Mouse (Mus musculus) bone marrow, adult 2 months (tissue): ENCODE measurements around the gene Rnf26.

ENCODE experiments used
- CTCF ChIP-seq: fragments of 200-500 bp; IDR thresholded peaks from 2 replicates; pipeline ENCODE4 v1.5.1; 2011; ENCODE audit warnings: low read length, control low read depth; ENCODE audit not compliant: control insufficient read depth, insufficient read depth
- POLR2A ChIP-seq: fragments of 200-500 bp; IDR thresholded peaks from 2 replicates; pipeline ENCODE4 v1.6.1; 2011; ENCODE audit warnings: low read depth, mild to moderate bottlenecking, control low read depth, low read length, borderline replicate concordance; ENCODE audit not compliant: control insufficient read depth

DNA sequence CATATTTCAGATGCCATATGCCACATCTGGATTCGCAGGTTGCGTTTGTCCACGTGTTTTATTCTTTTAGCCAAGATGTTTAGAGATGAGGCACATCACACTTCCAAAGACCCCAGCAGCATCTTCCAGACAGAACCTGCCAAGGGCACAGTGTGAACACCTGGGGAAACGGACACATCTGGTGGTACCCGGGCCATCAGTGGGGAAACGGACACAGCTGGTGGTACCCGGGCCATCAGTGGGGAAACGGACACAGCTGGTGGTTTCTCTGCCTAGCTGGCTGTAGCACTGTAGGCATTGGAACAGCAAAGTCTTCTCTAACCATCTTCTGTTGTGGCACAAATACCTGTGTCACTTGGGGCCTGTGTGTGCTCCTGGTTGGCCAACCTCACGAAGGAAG lies 17.5 kb downstream of the Rnf26 start:
- TF ChIP-seq CTCF, result no peak
- TF ChIP-seq POLR2A, result no peak
